Mouse (Mus musculus) stomach, embryonic 14.5 days (tissue): Measurements from ENCODE around the gene Hint1. TPM values are rescaled to one million over a fixed set of nuclear protein-coding genes. Genes with fewer than 3 reads are reported as not detected.

Experiments
- ATAC-seq: fragments of 200-750 bp; cut with Nextera tagmentation; 2 replicates; pipeline ENCODE4 v1.8.0; 2017; ENCODE audit warnings: low read depth, moderate TSS enrichment; ENCODE audit not compliant: insufficient number of reproducible peaks, insufficient read depth, low FRiP score
- H3K27ac ChIP-seq: fragments of 300-500 bp; sonication (generic); 2 replicates; pipeline ENCODE4 v1.5.1; 2014; ENCODE audit warnings: mild to moderate bottlenecking, low read length, moderate library complexity, mixed read lengths
- H3K27me3 ChIP-seq: fragments of 300-500 bp; sonication (generic); 2 replicates; pipeline ENCODE4 v1.6.1; 2014; ENCODE audit warnings: low read length, control low read depth, mixed read lengths; ENCODE audit not compliant: control insufficient read depth, insufficient read depth
- H3K36me3 ChIP-seq: fragments of 300-500 bp; sonication (generic); 2 replicates; pipeline ENCODE4 v1.6.1; 2014; ENCODE audit warnings: mild to moderate bottlenecking, control low read depth, low read length, moderate library complexity, mixed read lengths; ENCODE audit not compliant: control insufficient read depth, insufficient read depth
- H3K4me1 ChIP-seq: fragments of 300-500 bp; sonication (generic); 2 replicates; pipeline ENCODE4 v1.6.1; 2014; ENCODE audit warnings: low read length, control low read depth, mixed read lengths; ENCODE audit not compliant: control insufficient read depth, insufficient read depth
- H3K4me2 ChIP-seq: fragments of 300-500 bp; sonication (generic); replicated peaks from 2 replicates; pipeline ENCODE4 v1.6.1; 2014; ENCODE audit warnings: low read depth, low read length, control low read depth
- H3K4me3 ChIP-seq: fragments of 300-500 bp; sonication (generic); 2 replicates; pipeline ENCODE4 v1.5.1; 2014; ENCODE audit warnings: low read depth, low read length, control low read depth
- H3K9ac ChIP-seq: fragments of 300-500 bp; sonication (generic); replicated peaks from 2 replicates; pipeline ENCODE4 v1.6.1; 2014; ENCODE audit warnings: low read depth, mild to moderate bottlenecking, control low read depth, low read length, moderate library complexity, mixed read lengths
- H3K9me3 ChIP-seq: fragments of 300-500 bp; sonication (generic); 2 replicates; pipeline ENCODE4 v1.6.1; 2016; ENCODE audit warnings: low read depth, low read length, control low read depth; ENCODE audit not compliant: control insufficient read depth
- WGBS: fragments of 180-500 bp; shearing (Covaris S2); extraction: QIAGEN DNeasy Blood & Tissue Kit; methylation state at CpG from one replicate; pipeline ENCODE4 v1.1.7; 2014; 5-methylcytosine and 5-hydroxymethylcytosine counted together
- polyA plus RNA-seq: library from polyadenylated mRNA; unstranded; fragments of >200 nt; fragmentation: Nextera tagmentation; extraction: Ambion mirVana; gene quantifications from 2 replicates; pipeline ENCODE4 v1.2.1, GENCODE M21; 2014

Hint1 gene
- polyA plus RNA-seq, 1 experiment from 2014 or later = 672 TPM

DNA sequence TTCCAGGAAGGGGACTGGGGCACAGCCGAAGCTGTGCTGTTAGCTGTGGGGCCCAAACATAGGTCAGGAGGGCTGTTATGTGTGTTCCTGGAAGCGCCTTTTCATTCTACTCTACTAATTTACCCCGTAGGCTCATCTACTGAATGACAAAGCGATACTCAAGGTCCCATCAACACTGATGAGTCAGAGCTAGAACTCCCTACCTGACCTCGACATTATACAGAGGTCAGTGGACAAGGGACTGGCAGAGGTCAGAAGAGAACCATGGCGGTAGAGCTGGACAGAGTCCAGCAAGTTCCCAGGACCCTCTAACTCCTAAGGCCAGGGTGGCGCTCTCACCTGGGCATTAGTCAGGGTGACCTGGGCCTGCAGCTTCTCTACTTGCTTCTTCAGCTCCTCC, 51.3 kb downstream of the Hint1 start:
- no peaks in the 10 kb centered on the region for H3K4me1 ChIP-seq
- no peaks in the 10 kb centered on the region for H3K9me3 ChIP-seq
- H3K27ac ChIP-seq = no peak overlapping the region
- WGBS = 92% methylated on average over 7 of the region's 7 CpGs
- H3K4me3 ChIP-seq = no peak overlapping the region
- H3K27me3 ChIP-seq = no peaks in the 10 kb centered on the region
- ATAC-seq = no peak
- H3K9ac ChIP-seq = no peak overlapping the region
- peaks cover 43% of the 10 kb centered on the region for H3K36me3 ChIP-seq
- no peak overlapping the region for H3K4me2 ChIP-seq

DNA sequence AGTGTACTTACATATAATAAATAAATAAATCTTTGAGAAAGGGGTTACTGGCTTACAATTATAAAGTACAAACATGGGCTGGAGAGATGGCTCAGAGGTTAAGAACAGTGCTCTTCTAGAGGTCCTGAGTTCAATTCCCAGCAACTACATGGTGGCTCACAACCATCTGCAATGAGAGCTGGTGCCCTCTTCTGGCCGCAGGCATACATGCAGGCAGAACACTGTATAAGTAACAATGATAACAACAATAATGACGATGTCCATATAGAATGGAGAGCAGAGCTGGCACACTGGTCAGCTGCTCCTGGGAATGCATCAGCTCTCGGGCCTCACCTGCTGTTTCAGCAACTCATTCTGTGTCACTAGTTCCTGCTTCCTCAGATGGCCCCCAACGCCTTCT, 52.1 kb downstream of the Hint1 start:
- H3K4me3 ChIP-seq = no peak overlapping the region
- H3K36me3 ChIP-seq = peaks cover 50% of the 10 kb centered on the region
- ATAC-seq = no peak
- 89% methylated on average over 4 of the region's 4 CpGs for WGBS
- H3K4me1 ChIP-seq = no peaks in the 10 kb centered on the region
- no peaks in the 10 kb centered on the region for H3K9me3 ChIP-seq
- H3K9ac ChIP-seq = no peak overlapping the region
- H3K27me3 ChIP-seq = no peaks in the 10 kb centered on the region
- H3K4me2 ChIP-seq = no peak overlapping the region
- H3K27ac ChIP-seq = no peak overlapping the region

Other genes with a start within 250 kb of the Hint1 start
- 87.7 and 88.6 TPM in 2 replicates for gene Cdc42se2, start 78.7 kb upstream of the Hint1 start, polyA plus RNA-seq
- gene Lyrm7, start 5.5 kb upstream of the Hint1 start, polyA plus RNA-seq = 6.8 and 10.1 TPM in 2 replicates
- 197 and 202 TPM in 2 replicates for gene Gpx3, start 36.1 kb downstream of the Hint1 start, polyA plus RNA-seq
- 21.0 and 21.4 TPM in 2 replicates for gene Tnip1, start 96.5 kb downstream of the Hint1 start, polyA plus RNA-seq
- 400 and 419 TPM in 2 replicates for gene Anxa6, start 167.1 kb downstream of the Hint1 start, polyA plus RNA-seq
- gene Ccdc69, start 211.7 kb downstream of the Hint1 start, polyA plus RNA-seq = 1.8 and 3.2 TPM in 2 replicates
- gene Gm2a, start 231.7 kb downstream of the Hint1 start, polyA plus RNA-seq = 23.3 and 25.2 TPM in 2 replicates